23 mouse cellular contexts compared by ENCODE assay signal in the genomic region with DNA sequence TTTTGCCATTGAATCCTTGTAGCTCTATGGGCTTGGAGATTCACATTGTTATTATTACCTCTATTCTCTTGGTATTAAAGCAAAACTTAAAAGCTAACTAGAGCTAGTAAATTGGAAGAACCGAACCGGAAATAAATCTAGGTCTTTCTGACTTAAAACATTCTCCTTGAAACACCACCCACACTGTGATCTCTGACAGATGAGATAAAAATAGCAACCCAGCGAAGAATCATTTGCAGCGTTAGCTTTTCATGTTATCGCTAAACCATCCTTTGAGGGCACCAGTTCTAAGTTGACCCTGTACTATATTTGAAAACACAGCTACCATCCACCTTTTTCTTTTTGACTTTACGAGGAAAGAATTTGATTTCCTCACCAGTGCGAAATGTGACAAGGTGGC.
"Had no signal": no experiment of that assay in that cellular context is flagged by ENCODE, and none has a peak within 500 bp of the region (broad histone marks: within the 10 kb centered on the region; RNA-seq: fewer than 3 reads in every experiment).

No protein-coding gene starts in this region.

- H3K9ac ChIP-seq: heart, embryonic 12.5 days; hindbrain, embryonic 13.5 days; hindbrain, embryonic 15.5 days; kidney, embryonic 15.5 days; limb, embryonic 13.5 days; limb, embryonic 15.5 days; liver, embryonic 12.5 days; liver, embryonic 14.5 days had no signal

- ATAC-seq: hindbrain, postnatal 0 days; intestine, postnatal 0 days; liver, embryonic 12.5 days had no signal

- H3K4me3 ChIP-seq: gastrocnemius, adult 2 months; heart, embryonic 10.5 days; heart, embryonic 12.5 days; hindbrain, embryonic 13.5 days; hindbrain, embryonic 15.5 days; kidney, embryonic 15.5 days; layer of hippocampus, adult 2 months; left cerebral cortex, adult 2 months; limb, embryonic 13.5 days; limb, embryonic 15.5 days; liver, embryonic 12.5 days had no signal

- H3K4me2 ChIP-seq: heart, embryonic 12.5 days; hindbrain, embryonic 13.5 days; hindbrain, embryonic 15.5 days; kidney, embryonic 15.5 days; limb, embryonic 13.5 days; limb, embryonic 15.5 days; liver, embryonic 12.5 days had no signal

- H3K36me3 ChIP-seq: heart, embryonic 10.5 days; heart, embryonic 12.5 days; hindbrain, embryonic 13.5 days; hindbrain, embryonic 15.5 days; kidney, embryonic 15.5 days; limb, embryonic 13.5 days; limb, embryonic 15.5 days; liver, embryonic 12.5 days had no signal

- H3K27me3 ChIP-seq: heart, embryonic 12.5 days; hindbrain, embryonic 13.5 days; hindbrain, embryonic 15.5 days; kidney, embryonic 15.5 days; limb, embryonic 13.5 days; limb, embryonic 15.5 days; liver, embryonic 12.5 days had no signal

- H3K4me1 ChIP-seq: heart, embryonic 10.5 days; heart, embryonic 12.5 days; hindbrain, embryonic 13.5 days; hindbrain, embryonic 15.5 days; kidney, embryonic 15.5 days; liver, embryonic 12.5 days had no signal

- H3K9me3 ChIP-seq: heart, embryonic 10.5 days; heart, embryonic 12.5 days; hindbrain, embryonic 13.5 days; hindbrain, embryonic 15.5 days; kidney, embryonic 15.5 days; limb, embryonic 13.5 days; limb, embryonic 15.5 days; liver, embryonic 12.5 days had no signal

- DNase-seq: gastrocnemius, adult 2 months; gastrocnemius, postnatal 10 days; gastrocnemius, postnatal 25 days; heart, adult 18-20 months; heart, postnatal 10 days; kidney, adult 18-20 months; kidney, adult 9 months; kidney, postnatal 14 days; kidney, postnatal 4 days had no signal

- H3K27ac ChIP-seq: gastrocnemius, adult 2 months; heart, embryonic 10.5 days; hindbrain, embryonic 13.5 days; hindbrain, embryonic 15.5 days; hindbrain, postnatal 0 days; kidney, embryonic 15.5 days; kidney, postnatal 0 days; layer of hippocampus, adult 2 months; left cerebral cortex, adult 2 months; limb, embryonic 13.5 days; limb, embryonic 15.5 days; liver, embryonic 12.5 days; liver, embryonic 14.5 days had no signal
